Mouse (Mus musculus) heart, adult 18-20 months (tissue): Measurements from ENCODE around the gene Nfxl1. TPM values are rescaled to one million over a fixed set of nuclear protein-coding genes. Genes with fewer than 3 reads are reported as not detected.
"Not testable (repeated sequence)": the region's sequence is repeated elsewhere in the genome, so short reads cannot be mapped to it uniquely, and the experiment has no call there.

Source experiments
- DNase-seq, 2 experiments: peaks; one replicate each; pipeline ENCODE4 v3.0.0; 2021 to 2022; ENCODE audit warnings: mixed read lengths in 1 of 2
- long read RNA-seq, 2 experiments: library from polyadenylated mRNA; stranded (forward); transcript quantifications; one replicate each; pipeline ENCODE4 v2.0.0; 2021
- total RNA-seq, 2 experiments: library from RNA; stranded (reverse); gene quantifications; 2 replicates each; pipeline ENCODE4 v1.2.3; 2021

The Nfxl1 gene
- total RNA-seq, result 1 to 10 TPM; 3.6 to 4.9 TPM
- long read RNA-seq, experiment 1, partial matches to known transcripts, result 0 of 5 reads
- long read RNA-seq, experiment 1, other reads (novel, unspliced or antisense), result 0 of 5 reads
- long read RNA-seq, experiment 2, partial matches to known transcripts, result 0 of 2 reads
- long read RNA-seq, experiment 2, other reads (novel, unspliced or antisense), result 0 of 2 reads

DNA sequence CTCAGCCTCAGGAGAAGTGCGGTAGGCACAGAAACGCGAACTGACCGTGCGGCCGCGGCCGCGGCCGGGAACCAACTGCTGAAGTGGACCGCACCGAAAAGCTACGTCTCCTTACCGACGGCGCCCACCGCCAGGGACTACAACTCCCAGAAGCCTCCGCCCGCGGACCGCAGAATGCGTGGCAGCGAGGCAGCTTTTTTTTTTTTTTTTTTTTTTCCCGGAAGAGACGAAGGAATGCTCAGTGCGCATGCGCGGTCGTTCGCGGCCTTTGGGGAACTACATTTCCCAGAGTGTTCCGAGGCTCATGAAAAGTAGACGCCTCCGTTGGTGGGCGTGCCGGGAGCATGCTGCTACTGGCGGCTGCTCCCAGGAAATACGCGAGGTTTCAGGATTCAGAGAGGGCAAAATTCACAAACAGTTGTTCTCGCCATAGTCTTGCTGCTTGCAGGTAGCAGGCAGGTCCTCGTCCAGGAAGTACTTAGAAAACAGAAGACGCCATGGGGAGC lies at the start of gene Nfxl1:
Gene Nfxl1 (minus strand): TSS at position 141 of the 506 bp plus-strand sequence.
- DNase-seq, result peak; percentile 97 to 98

DNA sequence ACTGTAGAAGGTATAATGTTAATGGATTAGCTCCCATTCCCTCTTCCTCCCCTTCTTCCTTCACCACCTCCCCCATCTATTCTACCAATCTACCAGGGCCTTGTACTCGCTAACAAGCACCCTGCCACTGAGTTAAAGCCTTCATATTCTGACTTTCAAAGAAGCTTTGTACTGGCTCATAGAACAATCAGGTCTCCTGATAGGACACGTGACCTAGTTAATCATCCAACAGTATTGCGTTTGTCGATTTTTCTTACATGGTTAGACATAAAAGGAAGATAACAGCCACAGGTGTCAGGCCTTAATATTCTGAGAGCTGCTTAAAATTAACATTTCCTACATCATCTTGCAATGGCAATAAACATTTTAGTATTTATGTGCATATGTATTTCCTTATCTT lies 43.7 kb upstream of the Nfxl1 start:
- DNase-seq, result no peak

DNA sequence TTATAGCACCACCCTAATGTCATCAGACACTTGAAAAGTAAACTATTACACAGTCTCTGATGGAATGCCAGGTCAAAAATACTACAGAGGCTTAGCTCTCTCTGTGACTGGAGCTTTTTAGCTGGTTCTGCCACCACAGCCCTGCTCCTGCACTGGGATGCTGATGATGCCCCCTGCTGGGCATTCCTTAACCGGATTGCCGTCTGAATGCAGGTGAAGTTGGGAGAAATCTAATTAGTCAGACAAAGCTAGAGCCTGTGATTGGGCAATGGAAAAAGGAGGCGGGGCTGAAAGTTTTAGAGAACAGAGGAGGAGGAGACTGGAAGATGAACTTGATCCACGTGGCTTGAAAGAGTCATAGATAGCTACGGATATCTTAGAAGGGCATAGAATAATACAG lies 41.5 kb upstream of the Nfxl1 start:
- peak; percentile 47 to 73 for DNase-seq

DNA sequence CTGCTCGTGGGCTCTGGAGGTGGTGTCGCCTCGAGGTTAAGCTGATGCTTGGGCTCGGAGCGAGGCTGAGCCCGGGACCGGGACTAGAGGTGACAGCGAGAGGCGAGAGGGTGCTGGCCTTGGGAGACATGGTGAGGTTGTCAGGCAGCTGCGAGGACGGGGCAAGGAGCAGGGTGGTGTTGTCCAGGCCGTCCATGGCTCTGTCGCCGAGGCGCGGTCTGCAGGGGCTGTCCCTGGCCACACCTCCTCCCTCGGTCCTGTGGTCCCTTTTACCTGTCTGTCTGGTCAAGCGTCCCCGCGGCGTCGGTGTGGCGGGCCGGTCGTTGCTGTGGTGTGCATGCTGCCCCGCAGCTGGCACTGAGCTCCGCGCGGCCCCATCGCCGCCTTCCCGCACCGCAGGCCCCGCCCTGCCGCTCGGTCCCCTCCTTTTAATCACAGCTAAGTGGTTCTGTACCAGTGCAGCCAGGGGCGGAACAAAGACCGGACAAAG lies 27.8 kb upstream of the Nfxl1 start, which contains the start of gene Gm5868:
Gene Gm5868 (minus strand): TSS at position 360 of the 490 bp plus-strand sequence.
- DNase-seq, result no peak

DNA sequence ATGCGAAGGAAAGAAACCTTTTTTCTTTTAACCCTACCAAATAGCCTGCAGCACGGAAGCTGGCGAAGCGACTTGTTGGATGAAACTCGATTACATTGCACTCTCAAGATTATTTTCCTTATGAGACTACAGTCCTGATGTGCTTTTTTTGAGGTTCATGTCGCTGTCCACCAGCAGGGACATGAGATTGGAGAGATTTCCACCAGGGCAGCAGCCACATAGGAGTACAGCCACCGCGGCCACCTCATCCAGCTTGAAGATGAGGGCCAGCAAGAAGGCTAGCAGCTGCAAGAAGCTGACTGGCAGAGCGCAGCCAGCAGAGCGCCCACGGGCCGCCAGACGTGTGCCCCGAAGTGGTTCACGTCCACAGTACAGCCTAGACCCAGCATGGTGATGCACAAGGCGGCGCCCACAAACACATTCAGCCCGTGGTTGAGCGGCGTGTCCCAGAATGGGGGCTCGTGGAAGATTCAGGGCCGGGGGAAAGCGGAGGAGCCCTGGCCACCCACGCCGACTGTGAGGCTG lies 27.2 kb upstream of the Nfxl1 start:
- DNase-seq, result not testable (repeated sequence)

DNA sequence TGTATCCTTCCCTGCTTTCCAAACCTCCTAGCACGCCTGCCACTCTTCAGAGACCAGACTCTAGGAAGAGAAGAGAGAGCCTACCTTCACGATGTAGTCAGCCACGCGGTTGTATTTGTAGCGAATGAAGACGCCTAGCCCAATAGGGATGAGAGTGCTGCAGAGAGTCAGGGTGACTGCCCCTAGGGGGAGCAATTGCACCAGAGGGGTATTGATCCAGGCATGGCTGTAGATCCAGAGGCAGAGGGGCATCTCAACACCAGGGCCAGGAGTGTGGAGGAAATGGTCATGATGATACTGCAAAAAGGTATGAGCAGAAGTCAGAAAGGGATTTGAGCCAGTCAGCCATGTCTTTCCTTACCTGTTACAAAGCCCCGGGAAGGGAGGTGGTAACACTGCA lies 26.6 kb upstream of the Nfxl1 start:
- DNase-seq, result not testable (repeated sequence)

DNA sequence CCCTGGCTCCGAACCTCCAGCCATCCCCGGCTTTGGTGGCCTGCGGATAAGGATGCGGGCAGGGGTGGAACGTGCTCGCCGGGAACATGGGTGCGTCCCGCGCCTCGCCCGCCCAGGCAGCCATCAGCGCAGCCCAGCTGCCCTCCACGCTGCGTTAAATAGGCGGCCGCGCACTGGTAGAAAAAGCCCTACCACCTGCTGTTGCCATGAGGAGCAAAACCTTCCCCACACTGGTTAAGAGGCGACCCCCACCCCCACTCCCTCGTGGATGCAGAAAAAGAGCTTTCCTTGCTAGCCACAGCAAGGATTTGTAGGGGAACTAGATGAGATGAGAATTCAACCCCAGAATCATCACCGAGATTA lies 21.5 kb upstream of the Nfxl1 start, which contains the start of gene Zar1:
Gene Zar1 (minus strand): TSS at position 285 of the 363 bp plus-strand sequence.
- not testable (repeated sequence) for DNase-seq

DNA sequence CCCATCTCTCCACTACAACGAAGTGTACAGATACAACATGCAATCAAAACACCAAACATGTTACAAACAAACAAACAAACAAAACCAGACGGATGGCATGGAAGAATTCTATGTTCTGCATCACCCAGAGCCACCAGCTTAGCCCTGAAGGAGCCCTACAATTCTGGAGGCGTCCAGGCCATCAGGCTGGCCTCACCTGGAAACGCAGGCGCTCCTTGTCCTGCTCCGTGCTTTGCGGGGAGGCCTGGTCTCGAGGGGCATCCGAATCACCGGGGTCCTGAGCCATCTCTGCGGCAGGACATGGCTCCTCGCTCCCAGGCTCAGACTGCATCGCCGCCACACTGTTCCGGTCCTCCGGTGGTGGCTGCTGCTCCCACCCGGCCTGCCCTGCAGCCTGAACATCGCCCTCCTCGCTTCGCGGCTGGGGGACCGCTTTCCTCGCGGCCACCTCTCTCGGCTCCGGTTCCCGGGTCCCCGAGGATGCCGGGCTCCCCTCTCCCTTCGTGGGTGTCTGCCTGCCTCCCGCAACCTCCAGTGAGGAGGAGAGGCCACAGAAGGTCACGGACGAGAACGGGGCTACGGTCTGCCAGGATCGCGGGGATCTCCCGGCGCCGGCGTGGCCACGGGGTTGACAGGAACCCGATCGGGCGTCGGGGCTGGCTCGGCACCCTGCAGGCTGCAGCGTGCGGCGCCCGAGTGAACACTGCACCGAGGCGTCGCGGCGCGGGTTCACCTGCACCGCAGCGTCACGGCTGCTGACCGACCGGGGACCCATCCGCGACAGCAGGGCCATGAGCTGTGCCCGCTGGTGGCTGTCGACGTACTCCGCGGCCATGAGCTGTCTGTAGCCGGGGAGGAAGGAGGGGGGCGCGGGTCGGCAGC lies 20.8 kb upstream of the Nfxl1 start:
- not testable (repeated sequence) for DNase-seq

DNA sequence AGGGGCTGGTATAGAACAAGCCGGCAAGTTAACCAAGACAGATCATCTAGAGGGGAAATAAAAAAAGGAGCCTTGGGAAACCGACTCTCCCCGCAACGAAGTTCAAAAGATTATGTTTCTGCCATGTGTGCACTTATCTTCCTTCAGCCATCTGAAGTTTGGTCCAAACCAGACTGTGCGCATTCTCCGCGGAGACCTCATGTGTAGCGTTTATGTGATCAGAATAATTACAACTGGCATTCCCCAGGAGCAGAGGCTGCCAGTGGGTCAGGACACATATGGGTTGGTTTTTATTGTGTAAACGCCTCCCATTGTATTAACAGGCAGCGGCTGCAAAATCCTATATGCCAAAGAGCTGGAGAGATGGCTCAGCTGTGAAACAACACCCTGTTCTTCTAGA lies 20.1 kb upstream of the Nfxl1 start:
- DNase-seq, result not testable (repeated sequence)

DNA sequence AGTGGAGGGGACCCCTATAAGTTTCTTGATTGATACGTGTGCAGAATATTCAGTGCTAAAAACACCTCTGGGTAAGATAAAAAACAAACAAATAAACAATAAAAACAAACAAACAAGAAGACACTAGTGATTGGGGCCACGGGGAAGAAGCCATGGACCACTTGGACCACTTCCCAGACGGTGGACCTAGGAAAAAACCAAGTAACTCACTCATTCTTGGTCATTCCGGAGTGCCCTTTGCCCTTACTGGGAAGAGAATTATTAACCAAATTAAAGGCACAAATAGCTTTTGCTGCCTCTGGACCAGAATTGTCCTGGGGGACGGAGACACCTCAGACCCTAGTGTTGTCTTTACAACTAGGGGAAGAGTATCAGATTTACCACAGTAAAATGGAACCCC lies 6.1 kb upstream of the Nfxl1 start:
- DNase-seq, result no peak

DNA sequence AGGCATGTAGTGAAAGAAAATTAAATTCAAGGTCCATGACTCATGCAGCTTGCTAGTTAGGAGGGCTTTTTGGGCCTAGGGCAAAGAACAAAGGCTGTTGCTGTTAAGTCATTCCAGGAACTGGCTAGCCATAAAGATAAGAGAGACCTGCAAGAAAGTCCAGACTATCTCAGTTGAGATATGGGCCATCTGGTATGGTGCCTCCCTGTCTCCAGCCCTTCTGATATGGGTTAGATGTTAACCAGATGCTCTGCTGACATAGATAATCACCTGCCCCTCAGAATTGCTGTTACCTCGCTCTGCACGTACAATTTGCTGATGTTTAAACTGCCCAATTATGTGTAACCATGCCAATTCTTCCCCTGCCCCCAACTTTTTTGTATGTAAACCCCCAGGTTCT lies 3.7 kb upstream of the Nfxl1 start:
- not testable (repeated sequence) for DNase-seq

DNA sequence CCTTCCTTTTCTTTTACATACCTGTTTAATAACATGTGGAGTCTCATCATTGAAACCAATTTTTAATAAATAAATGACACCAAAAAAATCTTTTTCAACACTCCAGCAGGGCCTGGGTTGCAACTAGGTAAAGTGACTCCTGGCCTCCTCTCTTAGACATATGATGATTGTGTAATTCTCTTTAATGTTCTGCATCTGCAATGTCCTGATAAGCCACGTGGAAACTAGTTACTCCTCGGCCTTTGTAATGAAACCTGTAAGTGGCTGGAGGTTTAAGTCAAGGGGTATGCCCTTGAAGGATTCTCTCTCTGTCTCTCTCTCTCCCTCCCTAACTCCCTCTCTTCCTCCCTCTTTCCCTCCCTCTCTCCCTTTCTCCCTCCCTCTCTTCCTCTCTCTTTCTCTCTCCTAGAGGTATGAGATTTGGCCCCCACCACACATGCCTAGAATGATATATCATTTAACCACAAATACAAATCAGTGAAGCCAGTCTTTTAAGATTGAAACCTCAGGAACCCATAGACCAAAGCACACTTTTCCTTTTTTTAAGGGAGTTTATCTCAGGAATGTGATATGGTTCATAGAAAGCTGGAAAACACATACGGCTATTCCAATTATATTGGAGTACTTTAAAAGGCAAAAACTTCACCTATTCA lies 1.6 kb upstream of the Nfxl1 start:
- DNase-seq, result no peak

DNA sequence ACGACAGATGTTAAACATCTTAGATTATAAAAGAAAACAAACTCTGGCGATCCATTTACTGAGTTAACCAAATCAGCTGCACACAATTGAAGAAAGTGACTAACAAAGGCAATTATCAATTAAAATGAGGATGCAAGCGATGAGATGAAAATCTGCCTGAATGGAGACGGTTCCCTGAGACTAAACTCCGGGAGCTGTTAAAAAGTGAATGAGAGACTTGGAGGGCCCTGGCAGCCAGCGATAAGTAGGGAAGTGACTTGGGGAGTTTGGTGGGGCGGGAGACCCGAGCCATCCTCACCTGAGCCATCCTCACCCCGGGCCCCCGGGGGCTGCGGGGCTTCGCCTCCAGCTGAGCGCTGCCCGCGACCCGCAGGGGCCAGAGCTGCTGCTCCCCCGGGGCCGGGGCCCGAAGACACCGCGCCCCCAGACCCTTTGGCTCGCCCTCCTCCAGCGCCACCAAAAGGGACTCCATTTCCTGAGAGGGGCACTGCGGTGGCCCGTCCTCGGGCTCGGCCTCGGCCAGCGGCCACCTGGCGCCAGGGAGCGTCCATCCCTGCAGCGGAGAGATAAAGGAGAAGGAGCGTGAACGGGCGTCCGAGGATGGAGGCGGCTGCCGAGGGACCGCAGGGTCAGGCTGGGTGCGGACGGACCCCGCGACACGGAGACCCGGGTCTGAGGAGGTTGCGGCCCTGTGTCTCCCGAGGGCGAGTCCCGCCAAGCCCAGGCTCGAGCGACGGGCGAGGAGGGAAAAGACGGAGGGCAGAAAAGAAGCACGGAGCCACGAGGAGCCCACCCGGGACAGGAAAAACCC lies 563 bp downstream of the Nfxl1 start:
- no peak for DNase-seq

DNA sequence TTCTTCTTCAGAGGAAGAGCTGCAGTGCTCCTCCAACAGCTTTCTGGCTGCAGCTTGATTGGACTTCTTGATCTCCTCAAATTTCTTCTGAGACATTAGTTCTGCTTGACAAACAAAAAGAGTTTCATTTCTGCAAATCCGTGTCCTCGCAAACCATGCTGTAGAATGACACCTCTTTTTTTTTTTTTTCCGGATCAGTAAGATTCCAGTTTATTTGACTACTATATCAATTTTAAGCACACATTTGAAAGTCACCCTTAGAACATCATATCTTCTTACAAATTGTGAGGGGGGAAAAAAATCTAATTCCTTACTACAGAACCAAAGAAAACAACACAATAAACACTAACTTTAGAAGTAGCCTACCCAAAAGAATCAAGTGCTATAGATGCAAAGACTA lies 3.2 kb downstream of the Nfxl1 start:
- peak in 1 of 2 experiments; percentile 21 for DNase-seq

DNA sequence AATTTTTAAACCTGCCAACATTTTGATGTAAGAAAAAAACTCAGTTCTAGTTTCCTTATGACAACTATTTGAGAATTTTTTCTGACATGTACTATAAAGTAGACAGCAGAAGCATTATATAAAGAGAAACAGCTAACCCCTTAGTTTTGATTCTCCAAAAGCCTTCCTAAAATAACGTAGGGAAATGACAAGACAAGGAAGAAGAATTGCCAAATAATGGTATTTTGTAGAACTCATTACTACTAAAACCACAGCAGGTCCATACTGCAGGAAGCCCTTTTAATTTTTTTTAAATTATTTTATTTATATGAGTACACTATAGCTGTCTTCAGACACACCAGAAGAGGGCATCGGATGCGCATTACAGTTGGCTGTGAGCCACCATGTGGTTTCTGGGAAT lies 8.3 kb downstream of the Nfxl1 start:
- DNase-seq, result no peak

DNA sequence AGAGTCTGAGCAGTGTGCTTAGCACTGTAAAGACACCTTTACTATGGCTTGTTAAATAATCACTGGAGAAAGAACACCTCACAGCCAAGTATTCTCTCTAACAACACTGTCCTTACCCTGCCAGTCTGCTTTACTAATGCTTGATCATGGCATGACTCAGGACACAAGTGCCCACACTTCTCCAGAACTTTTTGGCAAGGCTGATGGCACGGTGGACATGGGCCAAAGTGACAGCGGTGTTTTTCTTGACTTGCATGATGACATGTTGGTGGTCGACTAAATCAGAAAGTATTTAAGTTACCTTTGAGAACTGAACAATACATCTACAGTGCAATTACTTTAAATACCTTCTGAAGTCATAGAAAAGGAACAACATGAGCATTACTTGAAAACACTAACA lies 30.6 kb downstream of the Nfxl1 start:
- peak in 1 of 2 experiments; percentile 32 for DNase-seq

DNA sequence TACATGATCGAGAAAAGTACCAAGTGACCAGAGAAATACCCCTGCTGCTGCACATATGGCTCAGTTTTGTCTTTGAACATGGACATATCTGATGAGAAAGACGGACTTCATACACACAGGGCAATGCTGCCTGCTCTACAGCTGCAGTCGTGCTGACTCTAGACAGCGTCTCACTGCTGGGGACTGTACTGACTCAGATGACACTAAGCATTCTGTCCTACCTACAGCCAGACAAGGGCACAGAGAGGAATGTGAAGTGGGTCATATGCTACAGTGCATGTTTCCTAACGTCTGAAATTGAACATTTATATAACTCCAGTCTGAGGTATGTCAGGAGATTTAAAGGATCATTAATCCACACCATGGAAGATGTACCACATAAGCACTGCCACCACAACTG lies 45.7 kb downstream of the Nfxl1 start:
- no peak for DNase-seq

DNA sequence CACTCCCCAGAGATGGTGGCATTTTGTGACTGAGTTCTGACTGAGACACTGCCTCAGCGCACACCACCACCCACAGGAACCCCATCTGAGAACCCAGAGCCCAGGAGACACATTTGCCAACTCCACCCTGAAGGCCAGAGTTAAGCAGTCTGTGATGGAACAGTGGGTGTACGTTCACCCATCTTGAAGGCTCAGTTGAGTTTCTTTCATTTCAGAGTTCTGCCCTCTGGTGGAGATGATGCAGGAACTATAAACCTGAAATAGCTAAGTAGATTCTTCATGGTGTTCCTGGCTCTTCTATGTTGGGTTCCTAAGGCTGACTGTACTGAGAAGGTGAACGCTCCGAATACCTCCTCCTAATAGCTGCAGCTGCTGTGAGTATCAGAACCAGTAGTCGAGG lies 53.7 kb downstream of the Nfxl1 start:
- DNase-seq, result no peak

DNA sequence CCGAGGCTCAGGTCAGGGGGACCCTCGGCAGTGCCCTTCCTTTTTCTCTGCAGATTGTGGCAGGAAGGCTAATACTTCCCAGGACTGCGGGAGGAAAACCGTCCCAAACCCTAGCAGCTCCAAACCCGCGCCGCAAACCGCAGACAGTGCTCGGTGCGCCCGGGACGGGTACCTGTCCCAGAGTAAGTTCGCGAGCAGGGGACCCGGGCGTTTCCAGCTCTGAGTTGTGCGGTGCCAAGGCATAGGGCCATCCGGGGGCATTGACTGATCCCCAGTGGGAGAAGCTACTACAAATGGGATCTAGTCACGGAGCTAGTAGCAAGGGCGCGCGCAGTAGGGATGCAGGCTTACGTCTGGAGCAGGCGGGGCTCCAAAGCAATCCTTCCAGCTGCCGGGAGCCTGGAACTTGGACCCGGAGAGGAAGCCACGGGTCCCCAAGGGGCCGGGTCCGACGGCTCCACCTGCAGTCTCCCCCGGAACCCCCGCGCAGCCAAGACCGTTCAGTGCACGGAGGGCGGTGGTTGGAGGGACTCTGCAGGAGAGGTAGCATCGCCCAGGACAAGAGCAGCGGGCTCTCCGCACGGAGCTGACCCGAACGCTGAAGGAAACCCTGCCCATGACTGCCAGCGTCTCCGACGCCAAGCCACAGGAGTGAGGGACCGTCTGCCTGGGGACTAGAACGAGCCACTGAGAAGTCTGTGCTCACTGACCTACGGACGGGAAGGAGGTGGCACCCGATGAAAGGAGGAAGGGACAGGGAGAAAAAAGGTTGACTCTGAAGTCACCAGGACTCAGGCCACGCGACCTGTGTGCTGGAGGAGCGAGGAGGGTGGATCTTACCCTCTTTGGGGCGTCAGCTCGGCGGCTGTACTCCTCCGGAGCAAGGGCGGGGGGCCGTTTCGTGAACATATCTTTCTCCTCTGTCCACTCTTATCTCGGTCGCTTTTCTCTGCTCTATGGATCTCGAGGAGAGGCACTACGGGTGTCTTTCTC lies 55.7 kb downstream of the Nfxl1 start, which contains the start of gene Corin:
Gene Corin (minus strand): TSS at position 943 of the 993 bp plus-strand sequence.
- peak; percentile 41 to 61 for DNase-seq

DNA sequence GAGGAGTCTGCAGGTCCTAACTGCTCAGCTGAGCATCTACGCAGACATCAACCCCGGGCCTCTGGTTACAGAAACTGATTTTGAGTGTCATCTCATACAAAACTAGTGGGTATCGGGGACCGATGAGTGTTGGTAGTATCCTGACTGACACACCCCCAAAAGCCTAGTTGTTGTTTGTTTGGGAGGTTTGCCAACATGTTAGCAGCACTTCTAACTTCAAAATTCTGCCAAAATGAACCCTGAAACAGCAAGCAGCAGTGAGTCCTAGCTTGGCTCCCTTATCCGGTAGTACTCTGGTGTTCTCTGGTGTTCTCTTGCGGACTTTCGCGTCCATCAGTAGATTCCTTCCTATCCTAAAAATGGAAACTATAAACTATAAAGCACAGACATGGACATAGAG lies 56.7 kb downstream of the Nfxl1 start:
- no peak for DNase-seq
